Mouse (Mus musculus) CD8-positive naive resting alpha-beta T cell, adult 2 months (primary cell): ENCODE measurements around the gene Clip2.
A peak's percentile ranks its signal among the peaks of the same experiment; 100 is the strongest.

Source experiments
- DNase-seq, 2 experiments: peaks; one replicate each; pipeline ENCODE4 v3.0.0; 2022; ENCODE audit warnings: low read depth in 2 of 2, low spot score in 2 of 2

Clip2 gene

DNA sequence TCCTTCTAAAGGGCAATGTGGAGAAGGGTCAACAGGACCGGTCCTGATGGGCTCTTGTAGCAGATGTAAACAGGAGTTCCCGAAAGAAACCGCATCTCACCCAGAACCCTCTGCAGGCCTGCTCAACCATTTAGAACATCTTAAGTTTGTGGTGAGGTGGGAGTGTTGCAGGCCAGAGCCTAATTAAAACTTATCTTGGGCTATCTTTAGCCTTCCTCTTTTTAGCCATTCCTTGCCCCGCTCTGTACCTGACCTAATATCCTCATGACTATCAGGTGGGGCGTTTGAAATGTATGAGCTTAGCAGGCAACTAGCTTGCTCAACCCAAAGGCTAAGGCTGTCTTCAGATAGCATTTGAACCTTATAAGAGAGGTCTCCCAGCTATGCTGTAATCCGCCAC, 13.5 kb upstream of the Clip2 start:
- DNase-seq, result no peak

DNA sequence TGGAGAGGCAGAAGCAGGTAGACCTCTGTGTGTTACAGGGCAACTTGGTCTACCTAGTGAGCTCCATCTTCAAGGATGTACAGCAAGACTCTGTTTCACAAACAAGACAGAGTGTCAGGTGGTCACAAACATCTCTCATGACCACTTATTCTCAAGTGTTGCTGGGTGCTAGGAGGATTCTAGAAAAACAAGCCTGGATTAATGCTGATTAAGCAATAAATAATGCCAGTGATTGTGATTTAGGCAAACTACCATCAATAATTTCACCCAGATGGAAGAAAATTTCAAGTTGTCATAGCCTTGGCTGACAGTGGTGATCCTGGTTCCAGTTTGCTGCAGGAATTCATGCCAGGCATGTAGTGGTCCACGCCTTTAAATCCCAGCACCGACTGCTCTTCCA, 12.0 kb upstream of the Clip2 start:
- DNase-seq, result no peak

- DNase-seq, result no peak
These were observed 8.4 kb upstream of the Clip2 start for GRCm38 (mm10) chr5:134560450-134561171.

GRCm38 (mm10) chr5:134560071-134560449, 7.8 kb upstream of the Clip2 start, which contains the start of gene Syna:
Gene Syna (minus strand): TSS chr5:134560171.
- no peak for DNase-seq

GRCm38 (mm10) chr5:134555463-134556164, 3.4 kb upstream of the Clip2 start:
- no peak for DNase-seq

GRCm38 (mm10) chr5:134553951-134554546, 1.8 kb upstream of the Clip2 start:
- no peak for DNase-seq

- peak; percentile 5 to 11 for DNase-seq
These were observed 763 bp downstream of the Clip2 start for GRCm38 (mm10) chr5:134551233-134552109.

DNA sequence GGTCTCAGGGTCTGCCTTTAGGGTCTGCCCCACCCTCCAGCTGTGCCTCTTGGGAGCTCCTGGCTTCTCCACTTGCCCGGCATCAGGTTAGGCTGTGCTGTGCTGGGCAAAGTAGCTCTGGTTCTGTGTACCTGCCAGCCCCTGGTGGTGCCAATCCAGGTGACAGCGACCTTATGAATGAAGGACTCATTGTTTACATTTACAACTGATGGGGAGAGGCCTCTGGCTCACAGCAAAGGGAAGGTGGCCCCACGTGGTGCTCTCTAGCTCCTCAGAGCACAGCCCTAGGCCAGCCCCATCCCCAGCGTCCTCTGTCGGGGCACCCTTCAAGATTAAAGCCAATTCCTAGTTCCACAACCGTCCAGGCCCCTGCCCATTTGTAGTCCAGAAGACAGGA, 1.4 kb downstream of the Clip2 start:
- DNase-seq, result peak in 1 of 2 experiments; percentile 6

DNA sequence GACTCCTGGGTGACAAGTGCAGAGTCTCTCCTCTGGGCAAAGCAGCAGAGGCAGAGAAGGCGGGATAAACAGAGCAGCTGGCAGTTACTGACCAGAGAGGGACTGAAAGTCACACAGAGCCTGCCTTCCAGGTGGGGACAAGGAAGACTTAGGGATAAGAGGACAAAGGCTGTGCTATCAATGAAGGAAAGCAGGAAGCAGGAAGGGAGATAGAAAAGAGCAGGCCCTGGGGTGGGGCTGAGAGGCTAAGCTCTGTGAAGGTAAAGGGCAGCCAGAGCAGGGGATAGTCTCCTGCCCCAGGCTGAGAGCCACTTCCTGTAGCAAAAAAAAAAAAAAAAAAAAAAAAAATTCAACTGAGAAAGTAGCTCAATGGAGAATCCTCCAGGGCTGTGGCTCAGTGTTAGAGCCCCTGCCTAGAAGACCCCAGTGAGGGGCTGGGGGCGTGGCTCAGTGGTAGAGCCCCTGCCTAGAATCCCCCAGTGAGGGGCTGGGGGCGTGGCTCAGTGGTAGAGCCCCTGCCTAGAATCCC, 2.5 kb downstream of the Clip2 start:
- DNase-seq, result no peak

DNA sequence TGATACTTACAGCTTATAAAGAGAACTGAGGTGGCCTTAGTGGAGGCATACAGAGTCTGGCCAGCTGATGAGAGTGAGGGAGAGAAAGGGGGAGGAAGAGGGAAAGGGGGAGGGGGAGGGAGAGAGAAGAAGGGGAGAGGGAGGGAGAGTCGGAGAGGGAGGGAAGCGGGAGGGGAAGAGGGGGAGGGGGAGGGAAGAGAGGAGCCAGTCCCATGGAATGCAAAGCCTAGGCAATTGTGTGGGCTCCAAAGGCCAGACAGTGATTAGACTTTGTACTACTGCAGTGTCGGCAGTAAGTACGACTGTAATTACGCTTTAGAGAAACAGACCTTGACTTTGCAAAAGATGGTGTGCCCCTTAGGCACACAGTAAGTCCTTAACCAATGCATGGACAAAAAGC, 3.9 kb downstream of the Clip2 start:
- DNase-seq, result no peak

GRCm38 (mm10) chr5:134546790-134547189, 5.4 kb downstream of the Clip2 start:
- DNase-seq, result no peak

DNA sequence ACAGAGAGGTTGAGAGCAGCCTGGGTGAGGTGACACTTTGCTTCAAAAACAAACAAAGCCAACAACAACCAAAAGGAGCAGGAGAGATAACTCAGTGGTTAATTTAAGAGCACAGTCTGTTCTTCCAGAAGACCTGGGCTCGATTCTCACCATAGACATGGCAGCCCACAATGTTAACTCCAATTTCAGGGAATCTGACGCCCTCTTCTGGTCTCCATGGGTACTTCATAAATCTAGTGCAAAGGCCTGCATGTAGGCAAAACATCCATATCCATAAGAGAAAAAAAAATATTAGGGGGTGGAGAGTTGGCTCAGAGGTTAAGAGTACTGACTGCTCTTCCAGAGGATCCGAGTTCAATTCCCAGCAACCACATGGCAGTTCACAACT, 7.0 kb downstream of the Clip2 start:
- DNase-seq, result peak in 1 of 2 experiments; percentile 7

DNA sequence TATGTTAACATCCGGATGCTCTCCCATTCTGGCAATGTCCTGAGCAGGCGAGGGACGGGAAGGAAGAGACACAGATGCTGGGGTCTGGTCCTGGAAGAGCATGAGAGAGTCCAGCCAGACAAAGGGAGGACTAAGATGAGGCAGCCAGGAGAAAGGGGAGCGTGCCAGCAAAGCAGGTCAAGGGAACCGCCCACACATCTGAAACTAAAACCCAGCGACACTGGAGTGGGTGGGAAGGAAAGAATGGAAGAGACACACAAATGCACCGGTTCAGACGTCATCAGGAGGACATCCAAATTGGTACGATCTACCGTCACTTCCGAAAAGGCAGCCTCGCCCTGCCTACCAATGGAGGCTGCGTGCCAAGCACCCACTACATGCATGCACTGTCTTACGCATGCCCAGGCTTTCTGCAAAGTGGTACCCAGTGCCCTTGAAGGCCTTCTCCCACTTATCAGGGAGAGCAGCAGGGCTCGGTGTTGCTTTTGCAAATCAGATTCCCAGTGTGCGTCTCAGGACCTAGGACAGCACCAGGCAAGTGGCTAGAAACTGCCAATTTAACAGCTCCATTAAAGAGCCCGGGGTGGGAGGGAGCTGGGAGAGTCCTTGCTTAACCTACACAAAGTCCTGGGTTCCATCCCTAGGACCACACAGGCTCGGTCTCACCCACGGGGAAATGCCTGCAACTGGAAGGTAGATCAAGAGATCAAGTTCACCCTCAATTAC, 7.6 kb downstream of the Clip2 start:
- no peak for DNase-seq

GRCm38 (mm10) chr5:134541640-134542039, 10.6 kb downstream of the Clip2 start:
- no peak for DNase-seq

DNA sequence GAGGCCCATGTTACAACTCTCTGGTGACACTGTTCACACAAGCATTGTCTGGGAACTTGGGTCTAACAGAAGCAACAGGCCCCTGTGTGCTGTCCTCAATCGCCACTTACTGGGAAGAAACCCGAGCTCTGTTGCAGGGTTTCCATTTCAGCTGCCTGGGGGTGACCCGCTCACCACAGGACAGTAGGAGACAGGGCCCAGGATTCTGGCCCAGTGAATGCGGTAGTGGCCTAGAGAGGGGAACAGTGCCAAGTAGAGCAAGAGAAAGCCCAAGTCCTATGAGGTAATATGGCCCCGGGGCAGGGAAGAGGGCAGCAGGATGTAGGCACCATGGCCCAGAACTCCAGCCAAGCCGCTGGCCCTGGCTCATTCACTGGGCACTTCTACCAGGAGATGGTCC, 11.4 kb downstream of the Clip2 start:
- DNase-seq, result no peak

- DNase-seq, result no peak
These were observed 12.3 kb downstream of the Clip2 start for GRCm38 (mm10) chr5:134539891-134540290.

DNA sequence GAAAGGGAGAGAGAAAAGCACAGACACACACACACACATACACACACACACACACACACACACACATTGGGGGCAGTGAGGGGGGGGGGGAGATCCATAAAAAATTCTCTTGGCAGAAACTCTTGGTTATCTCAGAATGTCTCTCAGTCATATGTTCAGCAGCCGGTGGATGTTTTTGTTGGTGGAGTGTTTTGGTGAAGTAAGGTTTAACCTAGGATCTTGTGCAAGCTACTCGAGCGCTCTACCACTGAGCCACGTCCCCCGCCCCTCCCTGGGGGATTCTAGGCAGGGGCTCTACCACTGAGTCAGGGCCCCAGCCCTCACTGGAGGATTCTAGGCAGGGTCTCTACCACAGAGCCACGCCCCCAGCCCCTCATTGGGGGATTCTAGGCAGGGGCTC, 16.2 kb downstream of the Clip2 start:
- DNase-seq, result no peak

- no peak for DNase-seq
These were observed 19.8 kb downstream of the Clip2 start for GRCm38 (mm10) chr5:134532417-134532816.

DNA sequence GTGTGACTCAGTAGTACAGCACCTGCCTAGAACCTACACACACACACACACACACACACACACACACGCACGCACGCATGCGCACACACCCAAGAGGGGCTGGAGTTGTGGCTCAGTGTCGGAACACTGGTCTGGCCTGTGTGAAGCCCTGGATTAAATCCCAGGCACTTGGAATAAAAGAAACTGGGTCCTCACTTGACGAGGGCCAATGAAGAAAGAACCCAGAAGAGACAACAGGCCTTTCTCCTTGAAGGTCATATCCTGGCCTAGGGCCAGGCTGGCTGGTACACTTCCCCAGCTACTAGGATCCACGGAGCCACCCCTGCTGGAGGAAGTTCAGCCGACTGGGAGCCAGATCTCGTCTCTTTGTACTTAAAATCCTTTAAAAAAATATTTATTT, 20.6 kb downstream of the Clip2 start:
- DNase-seq, result no peak

DNA sequence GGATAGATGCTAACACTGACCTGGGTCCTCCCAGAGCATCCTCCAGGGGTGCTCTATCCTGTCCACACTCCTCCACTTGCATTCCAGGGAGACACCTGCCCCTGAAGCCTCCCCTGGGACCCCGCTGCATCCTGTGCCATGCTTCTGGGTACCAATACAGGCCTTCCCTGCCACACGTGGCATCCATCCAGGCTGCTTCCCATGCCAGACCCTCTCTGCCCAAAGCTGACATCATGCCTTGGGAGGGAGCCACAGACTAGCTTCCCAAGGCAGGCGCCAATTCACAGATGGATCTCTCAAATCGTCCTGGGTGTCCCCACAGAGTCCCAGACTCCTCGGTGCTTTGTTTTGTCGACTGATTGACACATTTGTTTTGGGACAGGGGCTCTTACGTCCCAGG, 21.4 kb downstream of the Clip2 start:
- DNase-seq, result no peak

DNA sequence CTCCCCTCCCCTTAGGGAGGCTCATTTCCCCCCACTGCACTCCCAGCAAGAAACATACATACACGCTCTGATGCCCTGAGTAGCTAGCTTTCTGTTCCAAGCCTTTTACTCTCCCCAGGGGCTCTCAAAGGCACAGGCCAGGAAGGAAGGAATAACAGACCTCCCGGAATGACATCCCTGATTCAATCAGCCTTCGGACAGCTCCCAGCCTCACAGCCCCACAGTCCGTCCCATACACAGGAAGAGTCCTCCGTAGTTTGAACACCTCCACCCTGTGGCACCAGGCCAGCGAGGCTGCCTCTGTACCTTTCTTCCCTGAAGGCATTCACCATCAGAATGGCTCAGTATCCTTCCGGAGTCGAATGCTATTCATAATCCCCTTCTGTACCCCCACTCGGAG, 23.7 kb downstream of the Clip2 start:
- DNase-seq, result no peak
